8 mouse cellular contexts compared by ENCODE assay signal in genomic region chr11:69258287-69258686, GRCm38 (mm10). TPM values are rescaled to one million over a fixed set of nuclear protein-coding genes. Genes with fewer than 3 reads are reported as not detected.
A peak's percentile ranks its signal among the peaks of the same experiment; 100 is the strongest.
DNase-seq lines count a peak whose midpoint lies in the region; ATAC-seq and TF ChIP-seq lines count a peak whose summit lies in the region.

No protein-coding gene starts in this region.

- 60% methylated on average over 5 of the region's 5 CpGs for WGBS in kidney, adult 2 months
- 43% methylated on average over 5 of the region's 5 CpGs for WGBS in liver, embryonic 14.5 days (ENCODE audit: insufficient replicate concordance)

- H3K4me2 ChIP-seq in liver, embryonic 14.5 days (ENCODE audit: low read depth): no peak overlapping the region; the same call in 1 of the 2 replicates

- TF ChIP-seq EP300 in liver, embryonic 14.5 days (IDR thresholded peaks at IDR 0.05; ENCODE audit: low read depth): no peak

- DNase-seq in kidney, adult 2 months: peak; percentile 39
- no peak for DNase-seq in kidney, adult 11 months
- DNase-seq in G1E (ENCODE audit: low spot score): peak; percentile 62
- DNase-seq in cerebellum, postnatal 10 days: peak; percentile 69 to 71
- DNase-seq in heart, postnatal 4 days: peak; percentile 62
- DNase-seq in liver, embryonic 14.5 days (ENCODE audit: low read depth in 3 of 3, low spot score in 3 of 3): peak; percentile 44 to 47 (median 46)
- peak; percentile 73 for DNase-seq in retina, postnatal 1 day
- no peak for DNase-seq in frontal cortex, postnatal 10 days (ENCODE audit: low spot score in 2 of 2)

- H3K27ac ChIP-seq in kidney, adult 2 months (ENCODE audit: insufficient read depth, low read depth, low read length): no peak overlapping the region
- no peak overlapping the region for H3K27ac ChIP-seq in liver, embryonic 14.5 days

- no peak overlapping the region for H3K4me3 ChIP-seq in kidney, adult 2 months (ENCODE audit: insufficient read depth, low read depth, low read length)
- H3K4me3 ChIP-seq in G1E (ENCODE audit: low read depth, low read length): no peak overlapping the region
- H3K4me3 ChIP-seq in liver, embryonic 14.5 days (ENCODE audit: insufficient read depth in 1 of 2, low read depth in 2 of 2, low read length in 2 of 2): no peak overlapping the region

- H3K9me3 ChIP-seq in G1E (replicated peaks): no peaks in the 10 kb centered on the region
- H3K9me3 ChIP-seq in liver, embryonic 14.5 days (ENCODE audit: control insufficient read depth, low read length): no peaks in the 10 kb centered on the region

- H3K27me3 ChIP-seq in kidney, adult 2 months (replicated peaks; ENCODE audit: control insufficient read depth, insufficient read depth, low read length): no peaks in the 10 kb centered on the region
- peaks cover 45% of the 10 kb centered on the region for H3K27me3 ChIP-seq in G1E (ENCODE audit: insufficient read depth, low read length)
- H3K27me3 ChIP-seq in liver, embryonic 14.5 days (ENCODE audit: control insufficient read depth, insufficient read depth, low read length): no peaks in the 10 kb centered on the region

- peak; percentile 84 for TF ChIP-seq CTCF in kidney, adult 2 months (conservative IDR thresholded peaks at IDR 0.05; ENCODE audit: insufficient read depth, insufficient read length, low read depth, low read length)
- peak; percentile 95 for TF ChIP-seq CTCF in G1E (IDR thresholded peaks at IDR 0.05; ENCODE audit: low read depth, low read length)
- TF ChIP-seq CTCF in liver, embryonic 14.5 days (IDR thresholded peaks at IDR 0.05; ENCODE audit: low read depth): peak; percentile 95

- no peak for ATAC-seq in G1E (ENCODE audit: extremely low read depth, insufficient number of reproducible peaks, low FRiP score, poor library complexity, severe bottlenecking)
- peak; percentile 39; the same call in 1 of the 2 replicates for ATAC-seq in liver, embryonic 14.5 days (ENCODE audit: insufficient read depth)

- no peaks in the 10 kb centered on the region for H3K36me3 ChIP-seq in kidney, adult 2 months (ENCODE audit: control insufficient read depth, insufficient read depth, low read length)
- H3K36me3 ChIP-seq in G1E (replicated peaks): no peaks in the 10 kb centered on the region
- no peaks in the 10 kb centered on the region for H3K36me3 ChIP-seq in liver, embryonic 14.5 days (replicated peaks; ENCODE audit: control insufficient read depth, insufficient read depth, low read depth)

- H3K9ac ChIP-seq in liver, embryonic 14.5 days (replicated peaks): no peak overlapping the region

- no peaks in the 10 kb centered on the region for H3K4me1 ChIP-seq in kidney, adult 2 months (ENCODE audit: control insufficient read depth, insufficient read depth, low read length)
- H3K4me1 ChIP-seq in G1E (ENCODE audit: insufficient read depth, low read depth, low read length): peaks cover 7% of the 10 kb centered on the region; the same call in 1 of the 2 replicates
- no peaks in the 10 kb centered on the region; a peak in 1 of 4 replicates for H3K4me1 ChIP-seq in liver, embryonic 14.5 days (replicated peaks; ENCODE audit: control insufficient read depth in 2 of 2, insufficient read depth in 2 of 2, low read length in 1 of 2)

- TF ChIP-seq POLR2A in kidney, adult 2 months (IDR thresholded peaks at IDR 0.05; ENCODE audit: low read depth, low read length): no peak

RNA-seq across cellular contexts. Expression of gene Gucy2e, which starts 21.5 kb away (rescaled TPM):
- 0.02 TPM in 1 of 2 replicates, not detected in the other for polyA plus RNA-seq in kidney, adult 2 months (2012; rRNA removed)
- total RNA-seq in G1E (2014; fragmentation: Nextera tagmentation) (not detected in 2 replicates), G1E (2017) (0.05 and 0.06 TPM in 2 replicates)
- polyA plus RNA-seq in G1E (2012): not detected in 2 replicates
- total RNA-seq in heart, postnatal 4 days (2021): under 1 TPM; 0.09 to 0.12 TPM
- not detected in 2 replicates for polyA plus RNA-seq in liver, embryonic 14.5 days (2012; rRNA removed)
- not detected in 2 replicates for polyA plus RNA-seq in liver, embryonic 14.5 days (2014; fragmentation: Nextera tagmentation; extraction: Ambion mirVana)

Comparison
In these comparisons a context has a peak if more than half of its experiments do, and no peak if none do; other contexts are left out.
1. DNase-seq: peak in kidney, adult 2 months (single experiment), G1E (single experiment), cerebellum, postnatal 10 days (2 of 2), heart, postnatal 4 days (single experiment), liver, embryonic 14.5 days (3 of 3) and retina, postnatal 1 day (single experiment); none in kidney, adult 11 months (single experiment) and frontal cortex, postnatal 10 days (0 of 2).
2. Peak in every context shown above with its lines, with median percentiles within 50 percentile points of each other: CTCF ChIP-seq.